Mouse (Mus musculus): ENCODE results near the gene Crxos. TPM values are rescaled to one million over a fixed set of nuclear protein-coding genes. Genes with fewer than 3 reads are reported as not detected.

The Crxos gene
- total RNA-seq, 2 experiments from 2014 or later, result 0.29 TPM; not detected in 1

DNA sequence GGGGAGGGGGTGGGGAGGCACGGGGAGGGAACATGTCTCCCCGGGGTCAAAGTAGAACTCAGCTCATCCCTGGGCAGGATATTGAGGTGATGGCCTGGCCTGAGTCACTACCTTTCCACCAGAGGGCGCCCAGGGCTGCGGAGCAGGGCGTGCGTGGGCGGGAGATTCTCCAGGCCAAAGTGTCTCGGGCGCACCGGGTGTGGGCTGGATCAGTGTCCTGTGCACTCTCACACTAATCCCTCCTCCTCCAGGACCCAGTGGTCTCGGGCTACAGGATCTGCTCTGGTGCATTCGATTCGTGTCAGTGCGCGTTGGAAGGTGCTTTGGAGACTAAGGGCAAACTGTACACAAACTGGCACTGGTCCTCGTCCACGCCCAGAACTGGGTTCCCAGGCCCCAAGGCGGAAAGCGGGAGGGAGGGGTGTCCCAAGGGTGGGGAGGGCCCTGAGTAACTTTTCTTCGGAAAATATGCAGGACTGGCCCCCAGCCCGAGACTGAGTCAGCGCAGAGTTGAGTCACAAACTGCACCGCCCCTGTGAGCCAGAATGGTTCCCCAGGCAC lies 66.0 kb downstream of the Crxos start:
- Histone ChIP-seq H3K27ac (no peak overlapping the region), H3K4me3 (peak overlapping the region; percentile 31)
- intact Hi-C loops (cut with DNase I), result loop anchor here (1.0 to 10.0 kb wide), 2 partner anchors 19 to 976 kb away; partner anchors contain the start of genes Calm3 and Ehd2
- peak; percentile 68 to 69 for DNase-seq (ENCODE audit: extremely low spot score in 1 of 2, low spot score in 2 of 2)
- TF ChIP-seq CTCF (IDR thresholded peaks at IDR 0.05), result peak; percentile 71

DNA sequence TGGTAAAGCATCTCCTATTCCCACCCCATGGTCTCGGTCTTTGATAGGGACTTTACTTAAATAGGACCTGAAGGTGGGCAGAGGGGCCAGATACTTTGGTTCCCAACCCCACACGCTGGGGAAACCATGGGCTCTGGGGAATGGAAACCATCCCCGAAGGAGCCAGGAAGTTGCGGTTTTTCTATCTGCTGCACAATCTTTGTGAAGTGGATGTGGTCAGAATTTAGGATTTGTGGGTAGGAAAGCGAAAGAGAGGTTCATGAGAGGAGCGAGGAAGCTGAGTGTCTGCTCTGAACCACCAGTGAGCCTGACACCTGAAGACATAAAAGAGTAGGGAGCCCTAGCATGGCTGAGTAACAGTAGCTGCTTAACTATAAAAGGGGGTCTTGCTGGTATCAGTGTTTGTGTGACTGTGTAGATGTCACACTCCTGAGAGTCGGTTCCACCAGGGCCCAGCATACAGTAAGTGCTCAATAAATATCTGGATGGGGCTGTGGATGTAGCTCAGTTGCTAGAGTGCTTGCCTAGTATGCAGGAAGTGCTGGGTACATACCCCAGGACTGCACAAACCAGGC lies 66.9 kb downstream of the Crxos start:
- intact Hi-C loops (cut with DNase I), result loop anchor here (10.0 kb wide), 1 partner anchor 975 kb away; the partner anchor contains the start of gene Calm3
- DNase-seq (ENCODE audit: extremely low spot score in 1 of 2, low spot score in 2 of 2), result no peak
- no peak overlapping the region for H3K4me3 ChIP-seq
- no peak overlapping the region for H3K27ac ChIP-seq
- no peak for TF ChIP-seq CTCF (IDR thresholded peaks at IDR 0.05)

DNA sequence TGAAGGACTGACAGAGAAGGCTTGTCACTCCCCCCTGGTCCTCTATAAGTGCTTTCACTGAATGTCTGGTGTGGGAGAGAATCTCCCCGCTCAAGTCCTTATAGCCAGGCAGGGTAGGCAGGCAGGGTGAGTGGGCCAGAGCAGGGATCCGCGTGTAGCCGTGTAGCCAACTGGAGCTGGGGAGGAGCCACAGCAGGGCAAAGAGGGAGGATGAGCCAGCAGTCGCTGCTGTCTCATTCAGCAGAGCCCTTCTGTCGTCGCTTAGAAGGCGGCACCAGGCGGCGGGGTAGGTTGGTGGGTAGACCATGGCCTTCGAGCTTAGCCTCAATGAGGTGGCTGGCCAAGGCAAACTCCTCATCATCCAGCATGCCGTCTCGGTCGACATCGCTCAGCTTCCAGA lies 67.6 kb downstream of the Crxos start:
- TF ChIP-seq CTCF (IDR thresholded peaks at IDR 0.05), result no peak
- Histone ChIP-seq H3K4me3 (no peak overlapping the region), H3K27ac (no peak overlapping the region)
- DNase-seq (ENCODE audit: extremely low spot score in 1 of 2, low spot score in 2 of 2), result no peak
- intact Hi-C loops (cut with DNase I), result no loop called here

DNA sequence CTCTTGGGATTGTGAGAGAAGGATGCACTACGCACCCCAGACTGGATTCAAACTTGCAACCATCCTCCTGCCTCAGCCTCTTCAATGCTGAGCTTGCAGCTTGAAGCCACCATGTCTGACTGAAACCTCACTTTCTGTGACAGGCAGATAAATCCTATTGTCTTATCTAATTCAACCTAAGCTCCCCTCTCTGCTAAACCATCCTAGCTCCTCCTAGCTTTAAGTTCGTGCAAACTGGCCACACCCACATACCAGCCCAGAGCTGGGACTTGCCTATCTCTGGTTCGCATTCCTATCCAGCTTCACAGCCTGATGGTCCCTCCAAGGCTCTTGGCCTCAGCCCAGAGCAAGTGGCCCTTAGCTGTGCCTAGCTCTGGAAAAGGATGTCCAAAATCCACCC lies 70.0 kb downstream of the Crxos start:
- intact Hi-C loops (cut with DNase I), result no loop called here
- Histone ChIP-seq H3K4me3 (no peak overlapping the region), H3K27ac (no peak overlapping the region)
- no peak for DNase-seq (ENCODE audit: extremely low spot score in 1 of 2, low spot score in 2 of 2)
- no peak for TF ChIP-seq CTCF (IDR thresholded peaks at IDR 0.05)

Other genes starting within 250 kb of the Crxos start
- not detected for gene Obox3, start 242.7 kb upstream of the Crxos start, total RNA-seq (2021)
- not detected for gene Obox5, start 132.5 kb upstream of the Crxos start, total RNA-seq (2021)
- gene Obox6, start 42.9 kb upstream of the Crxos start, total RNA-seq (2021), result not detected
- gene Crx, start 2.6 kb upstream of the Crxos start, total RNA-seq (2021), result not detected
- gene Selenow, start 39.8 kb downstream of the Crxos start, total RNA-seq (2021), result 1,000 to 10,000 TPM; 1,033 to 1,089 TPM
- gene Nop53, start 63.5 kb downstream of the Crxos start, total RNA-seq (2021), result 100 to 1,000 TPM; 108 to 113 TPM
- 1 to 10 TPM; 6.4 to 6.7 TPM for gene Ehd2, start 85.0 kb downstream of the Crxos start, total RNA-seq (2021)
- 10 to 100 TPM; 14.5 to 15.4 TPM for gene Bicra, start 165.3 kb downstream of the Crxos start, total RNA-seq (2021)
- gene Zfp541, start 179.2 kb downstream of the Crxos start, total RNA-seq (2021), result under 1 TPM; 0.77 to 0.97 TPM
- 100 to 1,000 TPM; 269 to 280 TPM for gene Napa, start 215.8 kb downstream of the Crxos start, total RNA-seq (2021)
- 10 to 100 TPM; 42.9 to 46.3 TPM for gene Kptn, start 237.3 kb downstream of the Crxos start, total RNA-seq (2021)
- 100 to 1,000 TPM; 226 TPM for gene Slc8a2, start 247.2 kb downstream of the Crxos start, total RNA-seq (2021)

All from left cerebral cortex, adult 2 months (tissue).